Mouse (Mus musculus): ENCODE measurements around the gene Btla.

Btla gene

DNA sequence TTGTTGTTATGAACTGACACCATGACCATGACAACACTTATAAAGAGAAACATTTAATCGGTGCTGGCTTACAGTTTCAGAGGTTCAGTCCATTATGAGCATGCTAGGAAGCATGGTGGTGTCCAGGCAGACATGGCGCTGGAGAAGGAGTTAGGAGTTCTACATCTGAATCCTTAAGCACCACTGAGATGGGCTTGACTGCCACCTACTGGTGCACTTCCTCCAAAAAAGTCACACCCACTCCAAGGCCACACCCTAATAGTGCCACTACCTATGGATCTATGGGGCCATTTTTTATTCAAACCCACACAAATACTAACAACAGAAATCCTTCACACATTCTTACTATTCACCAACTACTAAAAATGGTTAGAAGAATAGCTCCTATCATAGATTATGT is 35.5 kb downstream of the Btla start:
- no peak for DNase-seq

DNA sequence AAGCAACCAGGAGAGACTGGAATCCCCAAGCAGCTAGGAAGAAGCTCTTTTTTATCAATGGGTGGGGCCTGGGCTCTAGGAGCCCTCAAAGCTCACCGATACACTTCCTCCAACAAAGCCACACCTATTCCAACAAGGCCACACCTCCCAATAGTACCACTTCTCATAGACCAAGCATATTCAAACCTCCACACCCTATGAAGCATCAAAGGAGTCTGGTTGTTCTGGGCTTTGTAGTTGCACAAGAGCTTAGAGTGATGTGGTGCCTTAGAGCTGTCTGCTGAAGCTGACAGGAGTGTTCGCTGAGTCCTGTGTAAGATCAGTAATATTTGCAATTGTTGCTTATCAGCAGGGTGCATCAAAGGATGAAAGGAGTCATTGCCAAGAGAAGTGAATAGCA is 37.2 kb downstream of the Btla start:
- DNase-seq: no peak

DNA sequence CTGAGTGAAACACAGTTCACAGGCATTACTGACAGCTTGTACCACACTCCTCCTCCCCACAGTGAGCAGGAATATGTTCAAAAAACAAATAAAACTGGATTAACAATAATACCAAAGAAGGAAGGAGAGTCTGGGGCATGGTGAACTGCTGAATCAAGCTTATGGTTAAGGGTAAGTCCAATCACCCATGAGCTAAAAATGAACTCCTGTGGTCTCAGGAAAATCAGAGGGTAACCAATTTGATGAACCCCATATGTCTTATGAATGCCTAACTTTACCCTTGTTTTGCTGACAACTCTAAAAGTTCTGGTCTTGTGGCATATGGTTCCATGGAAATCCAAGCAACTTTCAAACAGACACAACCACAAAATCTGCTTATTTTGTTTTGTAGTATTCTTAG is 37.9 kb downstream of the Btla start:
- DNase-seq: no peak

GRCm38 (mm10) chr16:45269886-45270285 is 45.8 kb downstream of the Btla start:
- DNase-seq: no peak

- DNase-seq: no peak
Observed at GRCm38 (mm10) chr16:45283093-45283492, 59.0 kb downstream of the Btla start.

DNA sequence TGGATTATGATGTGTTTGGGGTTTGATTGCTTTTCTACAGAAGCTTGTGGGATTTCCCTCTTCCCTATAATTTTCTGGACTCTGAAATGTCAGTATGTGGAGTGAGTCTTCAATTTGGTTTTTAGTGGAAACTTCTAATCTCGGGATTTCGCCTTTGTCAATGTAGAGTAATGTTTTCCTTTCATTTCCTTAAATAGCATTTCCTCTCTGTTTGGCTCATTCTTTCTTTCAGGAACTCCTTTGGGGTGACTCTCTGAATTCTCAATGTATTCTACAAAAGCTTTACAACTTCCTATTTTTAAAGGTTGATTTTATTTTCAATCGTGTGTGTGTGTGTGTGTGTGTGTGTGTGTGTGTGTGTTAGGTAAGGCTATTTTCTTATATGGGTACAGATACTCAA is 73.7 kb downstream of the Btla start:
- DNase-seq: no peak
